Mouse (Mus musculus) urinary bladder, postnatal 25 days (tissue): ENCODE measurements around the gene D3Ertd254e.

ENCODE experiments used
- DNase-seq: peaks from one replicate; pipeline ENCODE4 v3.0.0; 2022; ENCODE audit warnings: low spot score

Gene D3Ertd254e

DNA sequence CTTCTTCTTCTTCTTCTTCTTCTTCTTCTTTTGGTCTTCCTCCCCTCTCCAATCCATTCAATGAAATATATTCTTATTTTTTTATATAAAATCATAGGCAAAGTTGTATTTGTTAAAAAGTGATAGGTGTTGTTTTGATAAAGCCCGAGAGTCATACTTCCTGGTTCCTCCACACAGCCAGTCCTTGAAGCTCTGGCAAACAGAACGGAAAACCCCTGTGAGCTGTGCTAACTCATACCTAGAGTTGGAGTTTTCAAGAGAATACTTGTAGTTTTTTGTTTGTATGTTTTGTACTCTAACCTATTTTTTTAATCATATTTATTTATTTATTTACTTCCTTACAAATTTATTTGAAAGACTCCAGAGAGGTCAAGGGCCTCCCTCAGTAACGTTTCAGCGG lies 61.9 kb downstream of the D3Ertd254e start:
- DNase-seq, result no peak
